Mouse (Mus musculus) myocyte (in vitro differentiated cells): ENCODE measurements around the gene Acyp1. TPM values are rescaled to one million over a fixed set of nuclear protein-coding genes. Genes with fewer than 3 reads are reported as not detected.

ENCODE experiments used
- H3K27me3 ChIP-seq: one replicate; pipeline ENCODE4 v1.6.1; 2011; ENCODE audit not compliant: control insufficient read depth, insufficient read depth, insufficient read length
- H3K36me3 ChIP-seq: one replicate; pipeline ENCODE4 v1.6.1; 2011; ENCODE audit not compliant: control insufficient read depth, insufficient read depth
- H3K4me2 ChIP-seq: one replicate; pipeline ENCODE4 v1.6.1; 2011; ENCODE audit warnings: low read depth, control low read depth
- H3K4me3 ChIP-seq: one replicate; pipeline ENCODE4 v1.5.1; 2011; ENCODE audit warnings: mild to moderate bottlenecking, control low read depth, moderate library complexity
- H3K79me2 ChIP-seq: one replicate; pipeline ENCODE4 v1.6.1; 2011; ENCODE audit not compliant: control insufficient read depth, insufficient read depth
- H3ac ChIP-seq: one replicate; pipeline ENCODE4 v1.6.1; 2011; ENCODE audit not compliant: control insufficient read depth, insufficient read length
- CEBPB ChIP-seq: IDR thresholded peaks from 2 replicates; pipeline ENCODE4 v1.6.1; 2011; ENCODE audit warnings: mild to moderate bottlenecking, moderate library complexity; ENCODE audit not compliant: poor library complexity, insufficient read depth, severe bottlenecking
- E2F4 ChIP-seq: IDR thresholded peaks from one replicate; pipeline ENCODE4 v1.6.1; 2011; ENCODE audit warnings: mild to moderate bottlenecking, control low read depth, moderate library complexity; ENCODE audit not compliant: insufficient read depth
- MAX ChIP-seq: IDR thresholded peaks from one replicate; pipeline ENCODE4 v1.6.1; 2011; ENCODE audit warnings: low read depth, mild to moderate bottlenecking, control low read depth
- MYOD1 ChIP-seq, 3 experiments: IDR thresholded peaks; one replicate each; pipeline ENCODE4 v1.6.1; 2011; ENCODE audit warnings: control low read depth in 2 of 3, low read depth in 2 of 3, mild to moderate bottlenecking in 2 of 3, moderate library complexity in 1 of 3; ENCODE audit not compliant: insufficient read length in 2 of 3, control insufficient read depth in 1 of 3
- MYOG ChIP-seq, 3 experiments: IDR thresholded peaks; one replicate each; pipeline ENCODE4 v1.6.1; 2011; ENCODE audit warnings: control low read depth in 2 of 3, low read depth in 2 of 3, mild to moderate bottlenecking in 2 of 3; ENCODE audit not compliant: insufficient read length in 2 of 3, control insufficient read depth in 1 of 3, insufficient read depth in 1 of 3
- POLR2A ChIP-seq: IDR thresholded peaks from one replicate; pipeline ENCODE4 v1.6.1; 2011; ENCODE audit warnings: low read depth, mild to moderate bottlenecking, control low read depth, moderate library complexity; ENCODE audit not compliant: insufficient read length
- POLR2AphosphoS2 ChIP-seq: IDR thresholded peaks from one replicate; pipeline ENCODE4 v1.6.1; 2011; ENCODE audit warnings: low read depth, control low read depth; ENCODE audit not compliant: insufficient read length
- REST ChIP-seq: IDR thresholded peaks from one replicate; pipeline ENCODE4 v1.6.1; 2011; ENCODE audit warnings: mild to moderate bottlenecking, control low read depth, moderate library complexity; ENCODE audit not compliant: insufficient read depth, insufficient read length
- SRF ChIP-seq: IDR thresholded peaks from one replicate; pipeline ENCODE4 v1.6.1; 2011; ENCODE audit warnings: low read depth; ENCODE audit not compliant: control insufficient read depth, insufficient read length
- TCF12 ChIP-seq: IDR thresholded peaks from one replicate; pipeline ENCODE4 v1.6.1; 2011; ENCODE audit warnings: mild to moderate bottlenecking, control low read depth; ENCODE audit not compliant: poor library complexity, insufficient read depth, severe bottlenecking
- TCF3 ChIP-seq: IDR thresholded peaks from one replicate; pipeline ENCODE4 v1.6.1; 2011; ENCODE audit warnings: low read depth, control low read depth; ENCODE audit not compliant: insufficient read length
- USF1 ChIP-seq: IDR thresholded peaks from one replicate; pipeline ENCODE4 v1.6.1; 2011; ENCODE audit warnings: low read depth, mild to moderate bottlenecking, control low read depth, moderate library complexity
- polyA plus RNA-seq: library from polyadenylated mRNA; unstranded; fragments of >200 nt; fragmentation: generic; extraction: Trizol; gene quantifications from one replicate; pipeline ENCODE4 v1.2.1, GENCODE M21; 2012; ENCODE audit warnings: missing spikeins

Acyp1 gene
- polyA plus RNA-seq, 1 experiment: 22.0 TPM

GRCm38 (mm10) chr12:85279396-85280080 is 8.7 kb downstream of the Acyp1 start:
- H3K4me3 ChIP-seq: peak overlapping the region; percentile 51
- H3K36me3 ChIP-seq: no peaks in the 10 kb centered on the region
- no peak for TF ChIP-seq MAX
- no peak for TF ChIP-seq MYOG (IDR thresholded peaks at IDR 0.05; ENCODE audit: control insufficient read depth in 1 of 3, insufficient read depth in 1 of 3, insufficient read length in 2 of 3, low read depth in 2 of 3)
- TF ChIP-seq SRF: no peak
- no peak for TF ChIP-seq E2F4
- no peak for TF ChIP-seq POLR2AphosphoS2
- no peak for TF ChIP-seq POLR2A
- no peak for TF ChIP-seq MYOD1 (IDR thresholded peaks at IDR 0.05; ENCODE audit: control insufficient read depth in 1 of 3, insufficient read length in 2 of 3, low read depth in 2 of 3)
- TF ChIP-seq CEBPB: no peak
- no peak for TF ChIP-seq TCF3
- no peak for TF ChIP-seq REST
- TF ChIP-seq TCF12: no peak
- no peak for TF ChIP-seq USF1
- no peaks in the 10 kb centered on the region for H3K79me2 ChIP-seq
- peak overlapping the region; percentile 23 for H3ac ChIP-seq
- H3K27me3 ChIP-seq: no peaks in the 10 kb centered on the region
- peak overlapping the region; percentile 74 for H3K4me2 ChIP-seq

GRCm38 (mm10) chr12:85278919-85279318 is 9.3 kb downstream of the Acyp1 start:
- Histone ChIP-seq H3K27me3 (no peaks in the 10 kb centered on the region), H3K4me3 (peak overlapping the region; percentile 51), H3ac (no peak overlapping the region), H3K4me2 (no peak overlapping the region), H3K79me2 (no peaks in the 10 kb centered on the region), H3K36me3 (no peaks in the 10 kb centered on the region)
- TF ChIP-seq TCF3 (no peak), USF1 (no peak), POLR2AphosphoS2 (no peak), CEBPB (no peak), SRF (no peak)

DNA sequence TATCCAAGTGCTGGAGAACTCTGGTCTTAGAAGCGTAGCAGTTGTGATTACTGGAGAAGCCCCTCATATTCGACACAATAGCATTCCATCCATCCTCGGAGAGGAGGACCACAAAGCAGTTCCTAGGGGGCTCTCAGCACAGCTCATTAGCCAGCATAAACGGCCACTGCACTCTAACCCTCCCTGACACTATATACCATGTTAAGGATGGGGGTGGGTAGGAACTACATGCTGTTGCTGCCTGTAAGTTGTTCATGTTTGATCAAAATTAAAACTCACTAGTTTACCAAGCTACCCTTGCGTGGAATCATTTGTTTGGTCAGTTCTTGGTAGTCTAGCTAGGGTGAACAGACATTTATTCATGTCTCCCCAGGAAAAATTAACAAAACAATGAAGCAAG is 12.0 kb downstream of the Acyp1 start:
- no peak overlapping the region for H3ac ChIP-seq
- no peaks in the 10 kb centered on the region for H3K27me3 ChIP-seq
- H3K4me2 ChIP-seq: no peak overlapping the region
- TF ChIP-seq MAX (no peak), TCF12 (no peak), MYOD1 (IDR thresholded peaks at IDR 0.05; ENCODE audit: control insufficient read depth in 1 of 3, insufficient read length in 2 of 3, low read depth in 2 of 3) (no peak), MYOG (IDR thresholded peaks at IDR 0.05; ENCODE audit: control insufficient read depth in 1 of 3, insufficient read depth in 1 of 3, insufficient read length in 2 of 3, low read depth in 2 of 3) (no peak)
- no peaks in the 10 kb centered on the region for H3K36me3 ChIP-seq
- H3K79me2 ChIP-seq: no peaks in the 10 kb centered on the region
- H3K4me3 ChIP-seq: no peak overlapping the region

- Histone ChIP-seq H3K4me2 (no peak overlapping the region), H3K79me2 (no peaks in the 10 kb centered on the region), H3K4me3 (no peak overlapping the region), H3K27me3 (no peaks in the 10 kb centered on the region), H3ac (no peak overlapping the region), H3K36me3 (no peaks in the 10 kb centered on the region)
- TF ChIP-seq CEBPB: no peak
- no peak for TF ChIP-seq TCF12
- no peak for TF ChIP-seq MYOD1 (IDR thresholded peaks at IDR 0.05; ENCODE audit: control insufficient read depth in 1 of 3, insufficient read length in 2 of 3, low read depth in 2 of 3)
- no peak for TF ChIP-seq POLR2A
- TF ChIP-seq MAX: no peak
- TF ChIP-seq E2F4: no peak
- no peak for TF ChIP-seq REST
- TF ChIP-seq TCF3: no peak
- TF ChIP-seq USF1: no peak
- TF ChIP-seq SRF: no peak
- TF ChIP-seq MYOG (IDR thresholded peaks at IDR 0.05; ENCODE audit: control insufficient read depth in 1 of 3, insufficient read depth in 1 of 3, insufficient read length in 2 of 3, low read depth in 2 of 3): no peak
- TF ChIP-seq POLR2AphosphoS2: no peak
Measured at GRCm38 (mm10) chr12:85273508-85273907, 14.7 kb downstream of the Acyp1 start.

GRCm38 (mm10) chr12:85271843-85272206 is 16.4 kb downstream of the Acyp1 start:
- H3ac ChIP-seq: no peak overlapping the region
- H3K27me3 ChIP-seq: no peaks in the 10 kb centered on the region
- H3K4me3 ChIP-seq: no peak overlapping the region
- H3K36me3 ChIP-seq: no peaks in the 10 kb centered on the region
- TF ChIP-seq POLR2A: no peak
- no peak for TF ChIP-seq MYOG (IDR thresholded peaks at IDR 0.05; ENCODE audit: control insufficient read depth in 1 of 3, insufficient read depth in 1 of 3, insufficient read length in 2 of 3, low read depth in 2 of 3)
- peak; percentile 94 for TF ChIP-seq USF1
- no peak for TF ChIP-seq CEBPB
- TF ChIP-seq TCF12: no peak
- no peak for TF ChIP-seq E2F4
- no peak for TF ChIP-seq TCF3
- no peaks in the 10 kb centered on the region for H3K79me2 ChIP-seq
- H3K4me2 ChIP-seq: peak overlapping the region; percentile 19
